Mouse (Mus musculus) intestine, embryonic 15.5 days (tissue): ENCODE results near the gene D430019H16Rik. TPM values are rescaled to one million over a fixed set of nuclear protein-coding genes. Genes with fewer than 3 reads are reported as not detected.

ENCODE experiments used
- polyA plus RNA-seq: library from polyadenylated mRNA; unstranded; fragments of >200 nt; fragmentation: Nextera tagmentation; extraction: Ambion mirVana; gene quantifications from 2 replicates; pipeline ENCODE4 v1.2.1, GENCODE M21; 2015

The D430019H16Rik gene
- polyA plus RNA-seq, 1 experiment from 2014 or later: 0.78 TPM

Other genes starting within 250 kb of the D430019H16Rik start
- gene Tcl1, start 231.1 kb upstream of the D430019H16Rik start, polyA plus RNA-seq: not detected in 2 replicates
- gene Tunar, start 120.0 kb upstream of the D430019H16Rik start, polyA plus RNA-seq: 0.06 and 0.21 TPM in 2 replicates
- gene Bdkrb2, start 109.4 kb downstream of the D430019H16Rik start, polyA plus RNA-seq: 4.5 and 4.6 TPM in 2 replicates
- gene Bdkrb1, start 149.2 kb downstream of the D430019H16Rik start, polyA plus RNA-seq: 0.31 and 0.37 TPM in 2 replicates
- 29.4 and 29.5 TPM in 2 replicates for gene Gskip, start 231.0 kb downstream of the D430019H16Rik start, polyA plus RNA-seq
- gene Atg2b, start 231.4 kb downstream of the D430019H16Rik start, polyA plus RNA-seq: 12.6 and 13.0 TPM in 2 replicates